Mouse (Mus musculus) adipocyte (in vitro differentiated cells): ENCODE data around the gene Cryaa.

Experiments
- DNase-seq: peaks from one replicate; pipeline ENCODE4 v3.0.0-alpha.2; 2016; ENCODE audit warnings: low spot score

The Cryaa gene

GRCm38 (mm10) chr17:31677507-31677906, at the start of gene Cryaa:
TSS of gene Cryaa (plus strand) at chr17:31677807.
- DNase-seq, result no peak

DNA sequence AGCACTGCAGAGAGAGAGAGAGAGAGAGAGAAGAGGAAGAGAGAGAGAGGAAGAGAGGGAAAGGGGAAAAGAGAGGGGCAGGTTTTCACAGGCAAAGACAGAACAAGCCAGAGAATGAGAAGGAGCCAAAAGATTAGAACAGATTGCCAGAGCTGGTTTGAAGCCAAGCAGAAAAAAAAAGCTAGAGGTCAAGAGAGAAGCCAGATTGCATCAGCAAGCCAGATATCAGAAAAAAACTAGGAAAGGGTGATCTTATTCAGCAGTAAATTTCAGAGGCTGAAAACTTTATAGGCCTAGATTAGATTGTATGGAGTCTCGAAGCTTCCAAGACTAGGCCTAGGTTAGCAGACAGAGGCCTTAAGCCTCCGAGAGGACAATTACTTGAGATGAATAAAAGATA, 49.6 kb upstream of the Cryaa start:
- DNase-seq, result no peak

- DNase-seq, result no peak
Observed at GRCm38 (mm10) chr17:31631081-31631800, 46.4 kb upstream of the Cryaa start.

GRCm38 (mm10) chr17:31633007-31633406, 44.6 kb upstream of the Cryaa start:
- no peak for DNase-seq

GRCm38 (mm10) chr17:31634896-31635295, 42.7 kb upstream of the Cryaa start:
- no peak for DNase-seq

GRCm38 (mm10) chr17:31635781-31636180, 41.8 kb upstream of the Cryaa start:
- no peak for DNase-seq

DNA sequence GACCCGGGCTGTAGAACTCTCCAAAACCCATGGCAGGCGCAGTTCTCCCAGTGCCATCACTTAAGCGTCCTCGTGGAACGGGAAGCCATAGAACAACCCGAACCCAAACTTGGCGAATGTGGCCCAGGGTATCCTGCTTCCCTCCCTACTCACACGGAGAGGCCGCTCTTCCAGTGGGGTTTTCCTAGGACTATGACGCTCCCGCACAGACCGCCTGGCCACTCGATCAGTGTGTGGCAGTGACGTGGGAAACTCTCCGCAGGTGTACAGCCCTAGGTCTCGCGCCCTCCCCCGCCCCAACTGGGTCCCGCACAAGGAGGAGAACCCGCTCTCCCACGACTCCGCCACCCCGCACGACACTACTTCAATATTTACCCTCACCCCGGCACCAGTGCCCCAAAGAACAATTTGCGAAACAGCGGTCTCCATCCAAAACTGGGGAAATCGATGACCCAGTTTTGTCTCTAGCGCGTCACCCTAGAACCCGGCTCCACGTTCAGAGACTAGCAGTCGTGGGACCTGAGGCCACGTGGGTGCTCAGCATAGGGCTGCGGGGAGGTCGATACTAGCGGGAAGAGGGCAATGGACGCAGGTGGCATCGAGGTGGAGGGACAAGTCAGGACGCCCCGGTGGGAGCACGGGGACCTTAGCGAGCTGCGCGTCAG, 41.2 kb upstream of the Cryaa start:
- no peak for DNase-seq

GRCm38 (mm10) chr17:31636942-31637811, 40.4 kb upstream of the Cryaa start, which contains the start of gene Cbs:
TSS of gene Cbs (minus strand) at chr17:31637238.
- no peak for DNase-seq

DNA sequence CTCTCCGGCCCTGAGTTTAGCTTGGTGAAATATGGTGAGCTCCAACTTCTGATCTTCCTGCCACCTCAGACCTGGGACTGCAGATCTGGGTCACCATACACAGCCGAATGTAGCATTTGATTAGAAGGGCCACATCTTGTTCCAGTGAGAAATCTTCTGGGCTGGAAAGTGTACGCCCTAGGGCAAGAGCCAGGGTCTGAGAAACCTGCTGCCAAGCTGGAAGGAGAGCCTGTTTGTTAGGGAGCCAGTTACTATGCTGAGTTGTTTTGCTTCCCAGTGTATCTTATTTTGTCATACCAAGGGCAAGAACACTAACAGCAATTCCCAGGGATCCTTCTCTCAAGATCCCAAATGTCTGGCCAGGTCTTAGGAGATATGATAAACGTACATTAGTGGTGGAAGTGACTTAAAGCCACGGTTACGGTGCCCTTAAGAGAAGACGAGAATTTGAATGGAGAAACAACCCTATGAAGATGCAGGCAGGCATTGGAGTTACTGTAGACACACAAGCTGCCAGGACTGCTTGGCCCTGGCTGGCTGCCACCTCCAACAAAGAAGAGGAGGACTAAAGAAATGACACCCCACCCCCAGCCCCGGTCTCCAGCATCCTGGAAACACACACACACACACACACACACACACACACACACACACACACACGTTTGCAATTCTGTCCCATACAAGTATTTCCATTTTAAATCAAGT, 39.6 kb upstream of the Cryaa start:
- peak; percentile 58 for DNase-seq

GRCm38 (mm10) chr17:31639651-31640050, 38.0 kb upstream of the Cryaa start:
- DNase-seq, result peak; percentile 20

- no peak for DNase-seq
Observed at GRCm38 (mm10) chr17:31642331-31642730, 35.3 kb upstream of the Cryaa start.

GRCm38 (mm10) chr17:31642913-31643312, 34.7 kb upstream of the Cryaa start:
- no peak for DNase-seq

DNA sequence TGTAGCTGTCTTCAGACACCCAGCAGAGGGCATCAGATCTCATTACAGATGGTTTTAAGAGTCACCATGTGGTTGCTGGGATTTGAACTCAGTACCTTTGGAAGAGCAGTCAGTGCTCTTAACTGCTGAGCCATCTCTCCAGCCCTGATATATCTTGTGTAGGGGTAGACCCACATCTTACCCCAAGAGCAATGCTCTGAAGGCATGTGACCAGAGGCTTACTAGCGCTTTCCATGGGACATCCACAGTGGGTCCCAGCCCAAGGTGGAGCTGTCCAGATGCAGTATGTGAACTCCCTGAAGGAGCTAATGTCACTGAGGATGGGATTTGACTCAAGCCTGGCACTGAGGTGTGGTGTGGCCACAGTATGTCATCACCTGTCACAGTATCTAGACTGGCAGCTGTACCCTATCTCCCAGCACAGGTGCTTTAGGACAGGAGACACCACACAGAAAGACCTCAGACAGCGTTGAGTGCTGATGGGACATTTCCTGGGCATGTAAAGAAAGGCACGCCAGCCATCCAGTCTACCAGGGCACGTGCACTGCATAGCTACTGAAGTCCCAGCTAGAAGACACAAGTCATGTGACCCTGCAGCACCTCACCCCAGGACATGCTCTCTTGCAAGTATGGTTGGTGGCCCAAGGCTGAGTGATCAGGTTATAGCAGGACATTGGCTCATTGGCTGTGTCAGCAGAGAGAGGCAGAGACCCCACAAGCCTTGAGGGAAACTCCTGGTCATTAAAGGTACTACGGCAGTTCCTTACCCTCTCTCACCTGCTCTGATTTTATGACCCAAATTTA, 31.2 kb upstream of the Cryaa start:
- DNase-seq, result no peak

DNA sequence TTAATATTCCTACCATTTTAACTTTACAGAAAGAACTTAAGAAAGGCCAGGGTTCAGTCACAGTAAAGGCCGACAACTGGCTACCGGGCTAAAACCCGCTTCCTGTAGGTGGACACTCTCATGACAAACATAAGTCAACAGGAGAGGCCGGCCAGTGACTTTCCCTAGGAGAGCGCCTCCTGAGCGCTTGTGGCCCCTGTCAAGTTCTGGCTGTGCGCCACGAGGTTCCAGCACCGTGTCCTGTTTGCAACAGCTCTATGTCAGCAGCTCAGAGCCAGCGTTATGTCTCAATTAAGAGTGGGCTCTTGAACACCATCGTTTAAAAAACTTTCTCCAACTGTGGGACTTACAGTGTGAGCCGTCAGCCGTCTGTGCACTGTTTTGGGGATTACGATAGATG, 25.5 kb upstream of the Cryaa start:
- DNase-seq, result no peak

GRCm38 (mm10) chr17:31653277-31653676, 24.3 kb upstream of the Cryaa start:
- DNase-seq, result no peak

DNA sequence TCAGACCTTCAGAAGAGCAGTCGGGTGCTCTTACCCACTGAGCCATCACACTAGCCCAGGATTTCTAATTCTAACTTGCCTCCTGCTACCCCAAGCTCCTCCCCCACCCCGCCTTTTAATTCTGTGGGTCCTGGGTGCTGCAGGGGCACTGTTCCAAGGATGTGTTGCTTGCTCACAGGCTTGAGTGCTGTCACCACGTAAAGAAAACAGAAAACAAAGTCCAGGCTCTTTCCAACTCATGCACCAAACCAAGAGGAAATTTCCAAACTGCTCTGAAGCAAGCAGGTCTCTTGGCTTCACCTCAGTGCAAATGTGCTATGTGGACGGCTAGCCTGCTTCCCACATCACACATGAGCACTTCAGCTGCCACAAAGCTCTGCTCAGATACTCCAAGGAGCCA, 22.2 kb upstream of the Cryaa start:
- peak; percentile 28 for DNase-seq

DNA sequence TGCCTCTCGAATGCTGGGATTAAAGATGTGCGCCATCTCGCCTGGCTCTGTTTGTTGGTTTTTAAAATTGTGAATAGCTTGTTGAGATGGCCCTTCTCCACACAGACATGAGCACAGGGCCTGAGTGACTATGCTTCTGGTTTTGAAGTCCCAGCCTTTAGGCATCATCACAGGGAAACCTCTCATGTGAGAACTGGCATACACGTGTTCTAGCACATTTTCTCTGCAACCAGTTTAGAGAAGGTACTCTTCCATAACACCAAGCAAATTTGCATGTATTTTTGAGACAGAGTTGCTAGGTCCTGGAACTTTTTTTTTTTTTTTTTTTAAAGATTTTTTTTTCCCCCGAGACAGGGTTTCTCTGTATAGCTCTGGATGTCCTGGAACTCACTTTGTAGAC, 20.9 kb upstream of the Cryaa start:
- no peak for DNase-seq

DNA sequence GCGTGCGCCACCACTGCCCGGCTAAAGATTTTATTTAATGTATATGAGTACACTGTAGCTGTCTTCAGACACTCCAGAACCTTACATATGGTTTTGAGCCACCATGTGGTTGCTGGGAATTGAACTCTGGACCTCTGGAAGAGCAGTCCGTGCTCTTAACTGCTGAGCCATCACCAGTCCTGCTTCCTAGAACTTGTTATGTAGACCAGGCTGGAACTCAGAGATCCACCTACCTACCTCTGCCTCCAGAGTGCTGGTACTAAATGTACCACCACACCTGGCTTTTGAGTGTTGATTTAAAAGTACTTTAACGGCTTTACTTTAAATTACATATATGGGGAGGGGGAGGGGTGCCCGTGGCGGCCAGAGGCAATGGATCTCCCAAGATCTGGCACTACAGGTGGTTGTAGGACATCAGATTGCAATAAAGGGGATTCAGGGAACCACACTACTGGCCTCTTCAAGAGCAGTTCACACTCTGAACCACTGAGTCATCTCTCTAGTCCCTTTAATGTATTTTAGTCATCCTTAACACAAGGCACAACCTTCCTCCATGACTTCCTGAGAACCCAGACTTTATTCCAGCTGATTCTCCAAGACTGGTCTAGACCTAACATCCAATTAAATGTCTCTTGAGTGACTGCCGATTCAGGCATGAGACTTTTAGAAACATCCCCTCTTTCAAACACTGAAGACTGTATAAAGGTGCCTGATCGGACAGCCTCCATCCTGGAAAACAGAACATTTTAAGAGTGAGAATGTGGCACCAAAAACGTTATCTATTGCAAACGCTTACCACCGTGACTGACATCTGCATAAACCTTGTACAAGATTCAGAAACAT, 20.2 kb upstream of the Cryaa start:
- peak; percentile 21 for DNase-seq

GRCm38 (mm10) chr17:31658136-31658467, 19.5 kb upstream of the Cryaa start:
- DNase-seq, result peak; percentile 32

DNA sequence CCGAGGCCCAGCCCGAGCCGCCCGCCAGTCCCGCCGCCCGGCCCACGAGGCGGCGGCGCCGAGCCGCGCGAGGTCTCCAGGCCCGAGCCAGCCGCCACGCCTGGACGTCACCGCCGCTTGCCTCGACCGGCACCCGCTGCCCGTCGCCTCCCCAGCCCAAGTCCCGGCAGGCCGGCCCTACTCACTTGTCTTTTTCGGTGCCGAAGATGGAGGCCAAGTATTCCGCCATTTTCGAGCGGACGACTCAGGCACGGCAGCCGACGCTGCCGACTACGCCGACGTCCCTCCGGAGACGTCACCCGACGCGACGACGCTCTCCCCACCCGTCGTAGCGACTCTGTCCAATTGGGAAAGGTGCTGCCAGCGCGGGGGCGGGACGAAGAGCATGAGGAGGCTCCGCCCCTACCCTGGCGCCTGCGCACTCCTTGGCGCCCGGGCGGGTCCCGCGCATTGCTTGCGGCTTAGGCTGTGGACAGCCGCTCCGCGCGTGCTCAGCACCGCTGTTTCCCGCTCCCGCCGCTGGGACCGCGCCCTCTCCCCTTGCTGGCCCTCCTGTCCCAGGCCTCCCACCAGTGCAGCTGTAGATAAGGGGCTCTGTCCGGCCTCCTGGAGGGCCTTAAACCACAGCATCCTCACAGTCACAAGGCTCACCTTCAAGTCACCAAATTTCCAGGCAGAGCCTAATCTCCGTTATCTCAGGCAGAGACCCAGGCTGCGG, 19.0 kb upstream of the Cryaa start, which contains the start of gene U2af1:
U2af1 (minus strand) TSS at position 425 of the 718 bp plus-strand sequence.
- DNase-seq, result peak; percentile 99
